Mouse (Mus musculus) retina, embryonic 14.5 days (tissue): ENCODE data around the gene Map4k5.

Experiments used
- DNase-seq: peaks from one replicate; pipeline ENCODE4 v3.0.0-alpha.2; 2015; ENCODE audit warnings: low spot score

Gene Map4k5

DNA sequence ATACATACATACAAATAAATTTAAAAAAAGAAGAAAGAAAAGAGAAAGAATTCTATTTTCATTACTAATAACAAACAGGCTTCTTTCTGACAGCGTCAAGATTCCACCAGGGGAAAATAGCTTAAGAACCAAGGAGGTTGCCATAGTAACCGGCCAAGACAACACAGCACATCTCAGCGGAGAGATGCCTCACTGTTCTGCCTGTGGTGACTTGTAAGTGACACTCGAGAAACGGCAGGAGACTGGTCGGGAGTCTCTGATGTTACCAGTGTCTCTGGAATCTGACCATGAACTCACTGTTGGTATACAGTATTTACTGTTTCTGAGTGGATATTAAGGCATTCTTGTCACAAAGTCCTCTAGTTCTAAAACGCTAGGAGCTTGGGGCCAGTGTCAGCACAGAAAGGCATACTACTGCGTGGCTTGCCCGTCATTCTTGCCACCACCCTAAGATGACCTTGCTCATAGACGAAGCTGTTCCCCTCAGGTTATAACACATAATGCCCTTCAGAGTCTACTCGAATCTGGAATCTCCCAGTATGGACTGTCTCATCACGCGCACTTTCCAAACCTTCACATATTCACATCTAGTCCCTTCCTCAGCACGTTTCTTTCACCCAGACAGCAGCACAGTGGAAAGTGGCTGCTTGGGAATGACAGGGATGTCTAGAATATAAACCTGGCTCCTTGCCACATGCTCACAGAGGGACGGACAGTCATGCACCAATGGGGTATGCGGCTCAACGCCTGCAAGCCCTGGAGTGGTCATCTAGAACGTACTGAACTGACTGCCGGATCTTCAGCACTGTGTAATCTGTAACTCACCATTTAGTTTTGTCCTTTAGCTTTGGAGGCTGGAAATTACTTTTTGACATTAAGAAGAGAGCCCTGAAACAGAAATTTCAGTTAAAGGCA, 49.2 kb downstream of the Map4k5 start:
- peak; percentile 33 for DNase-seq

DNA sequence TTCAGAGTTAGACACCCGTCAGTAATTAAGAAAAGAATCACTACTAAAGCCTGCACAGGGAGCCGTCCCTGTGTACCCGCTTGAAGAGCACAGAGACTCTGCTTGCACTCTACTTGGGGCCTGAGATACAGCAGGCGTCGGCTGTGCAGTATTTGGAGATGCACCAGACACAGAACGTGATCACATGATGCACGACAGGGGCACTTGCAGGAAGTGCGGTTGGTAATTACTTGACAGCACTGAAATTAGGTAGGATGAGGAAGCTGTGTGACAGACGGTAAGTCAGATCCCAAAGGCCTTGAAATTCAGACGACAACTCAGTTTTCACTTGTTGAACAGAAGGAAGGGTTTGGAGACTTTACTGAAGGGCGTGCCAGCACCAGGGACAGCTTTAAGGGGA, 54.6 kb downstream of the Map4k5 start:
- no peak for DNase-seq

DNA sequence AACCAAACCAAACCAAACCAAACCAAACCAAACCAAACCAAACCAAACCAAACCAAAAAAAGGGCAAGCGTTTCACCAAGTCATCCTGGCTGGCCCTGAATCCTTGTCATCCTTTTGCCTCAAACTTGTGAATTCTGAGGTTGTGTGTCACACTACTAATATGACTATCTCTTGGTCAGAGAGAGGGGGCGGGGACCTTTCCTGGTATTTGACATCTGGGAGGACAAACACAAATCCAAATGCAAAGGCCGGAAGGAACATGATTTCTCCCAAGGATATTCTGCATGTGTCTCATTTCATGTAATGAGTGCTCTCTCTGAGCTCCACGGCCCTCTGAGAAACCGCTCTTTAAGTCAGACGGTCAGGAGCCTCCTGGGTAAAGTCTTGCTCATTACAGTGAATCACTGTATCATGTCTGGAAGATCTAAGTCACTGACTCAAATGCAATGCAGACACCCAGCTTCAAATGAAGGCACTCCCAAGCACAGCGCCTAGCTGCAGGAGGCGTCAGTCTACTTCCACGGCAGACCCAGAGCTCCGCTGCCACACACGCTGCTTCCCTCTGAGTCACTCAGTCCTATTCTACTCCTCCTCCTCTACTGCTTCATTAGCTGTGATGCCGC, 58.9 kb downstream of the Map4k5 start:
- DNase-seq = no peak

DNA sequence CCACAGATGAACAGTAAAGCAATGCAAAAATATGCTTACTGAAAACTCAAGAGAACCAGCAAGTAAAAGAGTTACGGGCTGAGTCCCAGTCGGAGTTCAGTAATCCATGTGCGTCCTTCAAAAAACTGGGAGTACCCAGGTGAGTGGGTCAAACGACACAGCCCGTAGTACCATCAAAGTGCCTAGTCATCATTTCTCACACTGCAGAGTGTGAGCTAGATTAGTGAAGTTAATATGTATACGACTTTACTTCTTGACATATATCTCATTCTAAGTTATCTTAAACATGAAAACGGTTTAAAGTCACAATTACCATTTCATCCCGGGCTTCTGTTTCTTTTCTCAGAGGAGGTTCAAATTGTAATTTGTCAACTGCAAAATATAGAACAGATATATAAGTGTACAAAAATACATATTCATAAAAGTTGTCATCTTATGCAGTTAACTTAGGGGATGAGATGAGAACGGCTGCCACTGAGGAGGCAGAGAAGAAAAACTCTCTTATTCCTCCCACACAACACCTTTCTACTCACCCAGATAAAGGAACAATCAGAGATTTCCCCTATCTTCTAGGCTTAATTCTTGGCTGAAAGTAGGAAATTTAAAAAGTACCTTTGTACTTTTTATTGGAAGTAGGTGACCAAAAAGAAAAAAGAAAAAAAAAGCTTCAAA, 61.6 kb downstream of the Map4k5 start:
- DNase-seq = no peak

DNA sequence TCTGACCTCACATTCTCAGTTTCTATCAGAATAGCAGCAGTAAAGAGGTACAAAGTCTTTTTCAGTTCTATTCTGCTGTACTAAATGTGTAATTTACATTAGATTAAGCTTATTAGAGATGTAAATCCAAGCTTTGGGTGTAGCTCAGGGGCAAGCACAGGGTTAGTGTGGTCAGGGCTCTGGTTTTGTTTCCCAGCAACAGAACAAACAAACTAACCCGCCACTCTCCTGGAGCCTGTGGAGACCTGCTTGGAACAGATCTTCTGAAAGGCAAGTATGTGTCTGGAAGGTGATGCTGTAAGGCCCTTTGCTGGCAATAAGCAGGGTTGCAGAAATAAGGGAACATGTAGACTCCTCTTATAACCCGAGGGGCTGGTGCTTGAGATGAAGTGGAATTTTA, 64.8 kb downstream of the Map4k5 start:
- no peak for DNase-seq

DNA sequence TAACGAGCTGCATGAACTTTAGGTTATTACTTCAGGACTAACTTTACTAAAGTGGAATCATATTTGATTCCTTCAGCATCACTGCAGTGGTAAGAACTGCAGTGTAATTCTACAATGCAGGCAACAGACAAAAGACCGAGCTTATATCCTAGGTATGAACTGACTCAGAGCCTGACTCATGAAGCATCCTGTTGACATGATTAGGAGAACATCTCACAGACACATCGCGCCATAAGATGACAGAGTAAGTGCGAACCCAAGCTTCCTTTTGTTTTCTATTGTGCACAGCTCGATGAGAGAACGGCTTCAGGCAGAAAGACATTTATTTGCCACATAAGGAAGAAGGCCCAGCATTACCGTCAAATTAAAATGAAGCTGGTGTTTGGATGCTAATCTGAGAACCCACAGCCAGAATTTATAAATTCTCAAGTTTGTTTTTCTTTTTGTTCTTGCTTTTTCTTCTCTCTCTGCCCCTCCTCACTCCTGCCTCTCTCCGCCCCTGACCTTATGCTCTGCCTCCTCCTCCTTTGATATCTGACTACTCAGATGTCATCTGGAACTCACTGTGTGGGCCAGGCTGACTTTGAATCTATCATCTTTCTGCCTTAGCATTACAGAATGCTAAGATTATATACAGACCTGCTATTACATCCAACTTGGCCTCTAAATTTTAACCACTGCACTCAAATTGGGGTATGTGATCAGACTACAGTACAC, 68.0 kb downstream of the Map4k5 start:
- DNase-seq = no peak

DNA sequence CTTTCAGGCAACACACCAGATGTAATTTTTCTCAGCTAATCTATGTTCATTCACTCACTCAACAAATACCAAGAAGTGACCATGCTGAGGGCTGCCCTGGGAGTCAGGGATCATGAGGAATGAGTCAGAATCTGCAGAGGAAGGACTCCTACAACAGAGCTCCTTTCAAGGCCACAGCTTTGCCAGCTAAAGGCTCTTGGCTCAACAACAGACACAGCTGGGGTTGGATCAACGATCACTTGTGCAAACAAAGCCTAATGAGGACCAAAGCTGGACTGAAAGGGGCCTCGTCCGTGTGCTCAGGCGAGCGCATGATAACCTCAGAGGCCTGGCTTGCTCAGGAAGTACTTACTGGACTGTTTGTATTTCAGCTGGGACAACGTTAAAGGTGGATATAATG, 78.7 kb downstream of the Map4k5 start:
- peak; percentile 73 for DNase-seq

DNA sequence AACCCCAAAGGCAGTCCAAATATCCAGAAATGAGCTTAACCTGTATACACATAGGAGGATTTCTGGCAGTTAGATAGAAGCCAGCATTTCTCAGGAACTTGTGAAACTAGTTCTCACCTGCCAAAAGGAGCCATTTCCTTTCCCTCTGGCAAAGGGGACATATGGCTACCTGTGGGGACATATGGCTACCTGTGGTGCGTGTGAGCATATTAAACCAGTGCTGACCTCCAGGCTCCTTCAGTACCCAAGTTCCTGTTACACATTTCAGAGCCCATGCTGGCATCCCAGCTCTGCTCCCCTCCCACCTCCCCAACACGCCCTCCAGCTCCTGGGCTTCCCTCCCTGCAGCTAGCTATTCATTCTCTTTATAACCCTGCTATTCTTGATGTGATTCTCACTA, 79.4 kb downstream of the Map4k5 start:
- DNase-seq = no peak

DNA sequence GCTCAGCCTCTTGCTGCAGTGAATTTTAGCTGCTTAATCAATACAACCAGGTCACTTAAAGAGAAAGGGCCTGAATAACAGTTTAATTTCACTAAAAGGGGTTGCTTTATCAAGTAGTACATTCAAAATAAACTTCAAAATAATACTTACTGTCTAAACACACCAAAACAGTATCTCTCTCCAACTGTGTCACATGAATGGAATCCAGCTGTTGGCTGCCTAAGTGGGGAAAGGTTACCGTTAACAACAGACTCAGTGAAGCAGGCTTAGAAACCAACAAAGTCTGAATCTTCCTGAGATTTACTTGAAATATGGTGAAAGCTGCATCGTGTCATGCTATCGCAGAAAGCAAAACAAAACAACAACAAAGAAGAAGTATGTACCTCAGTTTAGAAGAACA, 80.0 kb downstream of the Map4k5 start:
- no peak for DNase-seq

DNA sequence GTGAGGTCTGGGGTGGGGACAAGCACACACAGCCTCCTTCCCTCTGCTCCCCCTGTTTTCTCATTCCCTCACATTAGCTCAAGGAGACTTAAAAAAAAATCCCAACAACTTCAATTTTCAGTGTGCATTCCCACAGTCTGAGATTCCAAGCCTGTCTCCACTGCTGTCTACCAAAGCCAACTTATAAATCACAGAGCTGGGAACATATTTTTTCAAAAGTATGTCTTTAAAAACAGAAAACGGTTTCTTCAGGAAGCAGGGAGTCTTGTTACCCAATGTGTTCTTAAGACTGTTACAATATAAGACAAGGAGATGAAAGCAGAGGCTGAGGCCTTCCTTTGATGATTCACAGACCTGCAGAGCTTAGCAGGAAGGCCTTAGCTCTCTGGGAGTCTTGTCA, 81.0 kb downstream of the Map4k5 start:
- no peak for DNase-seq

DNA sequence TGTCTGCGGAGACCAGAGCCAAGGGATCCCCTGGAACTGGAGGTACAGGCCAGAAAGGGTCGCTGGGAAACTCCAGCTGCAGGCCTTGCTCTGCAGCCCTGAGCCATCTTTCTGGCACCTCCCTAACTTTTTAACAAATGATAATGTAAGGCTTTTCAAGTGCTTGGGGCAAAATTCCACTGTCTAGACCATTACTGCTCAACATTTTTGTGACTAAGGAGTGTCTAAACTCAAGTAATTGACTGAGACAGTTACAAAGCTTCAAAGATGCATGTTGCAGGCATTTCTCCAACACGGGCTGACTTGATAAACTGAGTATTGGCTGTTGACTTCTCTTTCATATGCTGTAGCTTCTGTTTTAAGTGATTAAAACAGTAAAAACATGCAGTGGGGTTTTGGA, 83.6 kb downstream of the Map4k5 start:
- no peak for DNase-seq

DNA sequence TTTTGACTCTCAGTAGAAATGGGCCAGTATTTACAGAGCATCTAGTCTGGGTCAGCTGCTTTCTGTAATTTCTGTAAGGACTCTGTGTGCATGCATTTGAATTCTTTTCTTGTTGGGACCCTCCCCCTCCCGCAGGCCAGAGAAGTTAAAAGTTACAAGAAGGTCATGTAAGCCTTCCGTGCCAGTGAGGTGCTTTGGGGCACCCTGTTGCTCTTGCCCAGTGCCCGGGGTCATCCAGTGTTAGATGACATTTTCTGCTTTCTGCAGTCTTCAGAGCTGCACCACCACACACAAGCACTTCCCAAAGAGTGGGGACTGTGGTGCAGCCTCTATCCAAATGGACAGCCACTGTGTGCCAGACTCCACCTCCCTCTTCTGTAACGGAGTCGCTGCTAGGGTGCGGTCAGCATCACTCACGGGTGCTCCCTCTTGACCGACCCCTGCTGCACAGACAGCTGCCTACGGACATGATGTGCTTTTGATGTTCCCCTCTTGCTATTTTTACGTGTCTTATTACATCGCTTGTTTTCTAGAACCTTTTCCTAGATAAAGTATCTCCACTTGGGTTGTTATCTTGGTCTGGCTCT, 85.5 kb downstream of the Map4k5 start:
- no peak for DNase-seq

DNA sequence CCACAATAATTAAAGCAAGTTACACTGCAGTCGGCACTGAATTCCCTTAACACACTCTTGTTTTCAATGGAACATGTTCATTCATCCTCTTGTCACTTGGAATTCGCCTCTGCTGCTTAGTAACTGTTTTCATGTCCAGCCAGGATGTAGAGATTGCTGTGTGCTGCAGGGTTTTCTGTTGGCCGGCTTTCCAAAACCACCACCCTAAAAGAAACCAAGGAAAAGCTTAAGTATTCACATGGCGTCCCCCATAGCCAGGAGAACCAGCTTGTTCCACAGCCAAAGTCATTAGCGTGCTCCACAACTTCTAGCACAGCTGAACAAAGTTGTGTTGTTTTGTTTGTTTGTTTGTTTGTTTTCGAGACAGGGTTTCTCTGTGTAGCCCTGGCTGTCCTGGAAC, 87.9 kb downstream of the Map4k5 start:
- DNase-seq = no peak

DNA sequence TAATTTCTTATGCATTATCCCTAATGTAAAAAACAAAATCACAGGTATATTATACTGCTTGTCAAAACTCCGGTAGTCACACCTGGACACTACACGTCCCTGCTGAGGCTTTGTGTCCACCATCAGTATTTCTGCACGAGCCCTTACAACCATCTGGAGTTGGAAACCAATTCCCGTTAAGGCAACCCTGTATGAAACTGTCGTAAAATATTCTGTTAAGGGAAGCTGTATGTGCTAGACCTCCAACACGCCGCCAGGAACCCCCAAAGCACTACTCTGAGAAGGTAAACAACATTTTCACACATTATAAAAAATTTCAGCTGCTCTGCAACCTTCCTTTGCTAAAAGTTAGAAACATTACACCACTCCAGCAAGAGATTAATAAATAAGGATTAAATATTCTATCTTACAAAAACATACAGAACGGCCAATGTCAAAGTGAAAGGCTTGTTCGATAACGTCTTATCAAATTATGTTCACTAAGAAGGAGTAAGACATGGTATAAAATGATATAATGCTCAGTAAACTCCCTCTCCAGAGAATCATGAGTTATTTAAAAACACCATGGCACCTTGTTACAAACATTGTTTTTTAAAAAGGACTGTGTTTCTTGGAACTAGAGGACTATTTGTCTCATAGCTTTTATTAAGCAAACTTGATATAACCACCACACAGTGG, 88.5 kb downstream of the Map4k5 start:
- no peak for DNase-seq

DNA sequence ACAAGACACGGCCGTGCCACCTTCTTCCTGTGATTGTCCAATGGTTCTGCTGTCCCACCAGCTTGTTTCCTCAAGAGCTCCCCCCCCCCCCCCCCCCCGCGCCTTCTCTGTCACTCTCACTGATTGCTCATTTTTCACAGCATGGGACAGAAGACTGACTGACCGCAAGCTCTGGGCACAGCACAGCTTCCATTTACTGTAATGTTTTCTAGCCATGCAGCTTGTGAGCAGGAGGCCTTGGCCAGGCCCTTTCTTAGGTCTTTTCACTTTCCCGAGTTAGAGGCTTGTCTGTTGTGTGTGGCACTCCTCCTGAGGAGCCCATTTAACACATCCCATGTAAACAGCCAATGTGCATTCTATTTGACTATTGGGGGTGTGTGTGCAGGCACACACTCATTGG, 89.8 kb downstream of the Map4k5 start:
- no peak for DNase-seq

DNA sequence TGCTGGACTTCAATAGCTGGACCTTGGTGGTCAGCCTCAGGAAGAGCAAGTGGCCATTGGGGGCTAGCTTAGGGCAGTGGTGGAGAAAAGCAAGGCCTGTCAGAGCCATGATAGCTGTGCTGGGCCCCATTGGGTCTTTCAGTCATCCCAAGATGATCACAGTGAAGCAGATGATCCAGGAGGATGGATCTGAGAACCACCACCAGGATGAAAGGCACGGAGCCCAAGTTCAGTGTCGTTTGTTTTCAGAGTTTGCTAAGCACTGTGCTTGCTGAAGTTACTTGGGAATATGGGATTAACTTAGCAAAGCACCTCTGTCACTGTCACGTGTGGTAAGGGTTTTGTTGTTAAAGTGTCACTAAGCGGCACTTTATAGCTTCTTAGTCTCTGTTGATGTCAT, 92.4 kb downstream of the Map4k5 start:
- DNase-seq = no peak

DNA sequence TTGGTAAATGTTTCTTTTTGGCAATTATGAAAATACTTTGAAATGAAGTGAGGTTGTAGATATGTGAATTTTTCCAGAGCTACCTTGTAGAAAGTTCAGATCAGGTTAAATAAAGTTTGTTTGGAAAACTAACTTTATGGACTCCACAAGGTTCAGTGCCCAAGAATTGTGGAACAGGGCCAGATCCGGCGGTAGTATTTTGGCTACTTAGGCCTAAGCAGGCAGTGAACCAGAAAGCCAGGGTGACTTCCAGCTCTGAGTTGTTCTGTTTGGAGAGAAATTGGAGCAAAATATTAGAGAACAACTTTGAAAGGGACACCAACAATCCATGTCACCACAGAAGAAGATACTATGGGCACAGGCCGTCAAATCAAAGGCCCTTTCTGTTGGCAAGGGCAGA, 96.7 kb downstream of the Map4k5 start:
- no peak for DNase-seq

DNA sequence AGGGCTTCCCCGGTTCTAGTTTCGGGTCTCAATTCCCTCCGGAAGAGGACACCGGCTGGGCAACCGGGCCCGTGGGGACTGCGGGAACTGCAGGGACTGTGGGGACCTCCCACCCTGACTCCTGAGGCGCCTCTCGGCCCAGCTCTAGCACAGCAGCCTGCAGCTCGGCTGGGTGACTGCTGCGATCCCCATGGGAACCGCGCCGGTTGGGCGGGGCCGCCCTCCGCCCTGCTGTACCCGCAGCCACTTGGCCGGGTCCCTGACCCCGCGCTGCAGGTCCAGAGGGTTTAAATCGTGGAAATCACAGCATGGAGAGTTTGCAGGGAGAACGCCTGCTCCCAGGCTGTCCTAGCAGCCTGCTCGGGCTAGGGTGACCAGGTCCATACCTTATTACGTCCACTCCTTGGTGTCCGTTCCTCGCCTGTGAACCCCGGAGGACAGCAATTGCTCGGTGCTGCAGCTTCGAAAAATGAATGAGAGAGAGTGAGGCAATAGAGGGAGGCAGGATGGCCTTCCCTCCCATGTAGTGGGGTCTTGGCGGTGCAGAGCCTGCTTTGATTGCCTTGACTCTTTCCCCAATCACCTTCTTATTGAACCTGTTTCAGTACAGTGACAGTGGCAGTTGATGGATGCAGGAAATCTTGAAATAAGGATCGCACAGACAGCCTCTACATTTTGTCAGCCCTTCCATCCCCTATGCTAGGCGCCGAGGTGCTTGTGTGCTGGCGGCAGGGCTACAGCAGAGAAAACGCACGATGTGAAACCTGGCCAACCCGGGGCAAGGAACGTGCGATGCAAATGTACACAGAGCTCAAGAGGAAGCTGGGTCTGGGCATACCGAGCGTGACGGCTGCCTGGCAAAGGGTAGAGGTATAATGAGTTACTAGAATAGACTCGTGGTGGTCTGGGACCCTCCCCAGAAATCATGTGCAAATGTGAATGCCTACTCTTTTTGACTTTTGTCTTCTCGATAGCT, 102.2 kb downstream of the Map4k5 start, which contains the start of gene Cdkl1:
Cdkl1 (minus strand) TSS at position 738 of the 976 bp plus-strand sequence.
- peak; percentile 79 for DNase-seq

DNA sequence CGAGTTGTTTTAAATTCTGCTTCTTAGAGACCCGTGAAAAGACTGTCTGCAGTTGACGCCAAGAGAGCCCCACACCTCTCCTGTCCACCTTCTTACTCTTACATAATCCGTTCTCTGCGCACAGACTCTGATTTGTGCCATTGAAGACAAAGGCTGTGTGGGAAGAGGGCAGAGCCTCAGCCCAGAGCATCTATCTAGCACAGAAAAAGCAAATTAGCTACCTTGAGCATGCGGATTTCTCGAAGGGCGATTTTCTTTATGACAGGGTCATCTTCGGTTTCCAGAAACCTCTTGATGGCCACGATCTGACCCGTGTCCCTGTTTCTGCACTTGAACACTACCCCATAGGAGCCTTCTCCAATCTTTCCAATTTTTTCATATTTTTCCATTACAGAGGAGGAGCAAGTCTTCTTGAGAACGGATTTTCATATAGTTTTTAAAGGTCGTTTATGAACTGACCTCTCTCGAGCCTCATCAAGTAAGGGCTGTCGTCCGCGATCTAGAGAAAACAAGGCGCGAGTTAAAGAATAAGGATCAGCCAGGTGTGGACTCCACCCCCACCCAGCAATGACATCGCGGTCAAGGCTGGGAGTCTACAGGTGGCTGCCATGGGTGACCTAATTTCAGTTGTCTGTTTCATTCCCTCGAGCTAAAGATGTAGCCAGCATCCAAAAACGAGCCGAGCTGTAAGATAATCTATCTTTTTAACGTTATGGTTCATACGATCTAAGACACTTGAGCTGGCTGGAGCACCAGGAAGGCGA, 103.1 kb downstream of the Map4k5 start:
- no peak for DNase-seq
